Mouse (Mus musculus): ENCODE results near the gene Cyth3. TPM values are rescaled to one million over a fixed set of nuclear protein-coding genes. Genes with fewer than 3 reads are reported as not detected.

Cyth3 gene
- polyA plus RNA-seq, 1 experiment, result 39.8 TPM

DNA sequence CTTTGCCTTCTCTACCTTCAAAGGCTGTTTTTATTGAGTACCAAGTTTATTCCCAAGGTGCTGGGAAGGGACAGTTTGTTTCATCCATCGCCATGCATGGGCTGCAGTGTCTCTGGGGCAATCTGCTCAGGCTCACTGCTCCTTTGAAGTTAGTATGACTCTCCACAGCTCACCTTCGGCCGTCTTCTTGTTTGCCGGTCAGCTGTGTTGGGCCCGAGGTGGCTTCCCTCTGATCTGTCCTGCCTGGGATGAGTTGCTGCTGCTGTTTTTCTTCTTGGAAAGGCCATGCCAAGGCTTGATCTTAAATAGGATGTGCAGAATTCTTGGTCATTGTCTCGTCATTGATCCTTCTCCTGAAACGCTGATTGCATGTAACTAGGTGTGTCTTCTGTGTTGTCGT, 9.3 kb downstream of the Cyth3 start:
- no peak for DNase-seq
- no peaks in the 10 kb centered on the region for H3K27me3 ChIP-seq (ENCODE audit: control insufficient read depth, insufficient read depth, low read length)
- no peak overlapping the region for H3K4me3 ChIP-seq (replicated peaks; ENCODE audit: insufficient read depth, low read depth, low read length)
- H3K4me1 ChIP-seq (ENCODE audit: control insufficient read depth, insufficient read depth, low read length), result no peaks in the 10 kb centered on the region; the same call in 1 of the 2 replicates
- TF ChIP-seq POLR2A (IDR thresholded peaks at IDR 0.05; ENCODE audit: borderline replicate concordance, insufficient read depth, low read length) (no peak), CTCF (IDR thresholded peaks at IDR 0.05; ENCODE audit: borderline replicate concordance, insufficient read depth, low read depth, low read length) (no peak)
- 90% methylated on average over 8 of the region's 8 CpGs for WGBS
- H3K27ac ChIP-seq (ENCODE audit: insufficient read depth, low read length), result no peak overlapping the region

DNA sequence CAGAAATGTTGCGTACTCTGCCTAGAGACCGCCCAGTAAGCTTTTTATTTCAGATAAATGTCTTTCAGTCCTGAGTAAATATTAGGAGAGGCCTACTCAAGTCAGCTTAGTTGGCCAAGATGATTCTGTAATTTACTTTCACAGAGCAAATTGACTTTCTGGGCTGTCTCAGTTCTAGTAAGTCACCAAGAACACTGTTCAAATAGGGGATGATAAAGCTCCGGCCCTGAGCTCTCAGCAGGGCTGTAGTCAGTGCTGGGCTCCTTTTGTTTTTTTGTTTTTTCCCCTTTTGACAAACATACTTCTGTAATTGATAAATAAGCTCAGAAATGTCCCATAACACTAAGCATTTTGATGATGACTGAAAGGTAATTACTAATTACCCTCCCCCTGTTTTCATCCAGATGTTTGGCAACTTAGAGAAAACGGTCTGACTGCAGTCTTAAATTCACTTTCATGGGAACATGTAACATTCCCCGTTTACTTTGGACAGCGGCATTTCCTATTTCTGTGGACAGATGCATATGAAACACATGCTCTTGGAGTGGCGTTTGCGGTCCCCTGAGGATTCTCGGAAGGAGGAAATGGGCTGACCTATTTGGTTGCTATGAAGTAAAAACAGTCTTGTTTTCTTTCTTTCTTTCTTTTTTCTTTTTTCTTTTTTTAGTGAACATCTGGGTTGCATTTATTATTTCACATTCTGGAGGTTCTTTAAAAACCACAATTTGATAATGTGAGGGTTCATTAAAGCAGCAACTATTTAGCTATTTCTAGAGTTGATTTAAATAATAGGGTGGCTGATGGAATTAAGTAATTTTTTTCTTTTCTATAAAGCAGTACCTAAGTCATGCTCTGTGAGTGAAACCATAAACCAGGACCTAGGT, 10.7 kb downstream of the Cyth3 start:
- no peak for DNase-seq
- H3K27ac ChIP-seq (ENCODE audit: insufficient read depth, low read length), result no peak overlapping the region
- no peaks in the 10 kb centered on the region for H3K27me3 ChIP-seq (ENCODE audit: control insufficient read depth, insufficient read depth, low read length)
- TF ChIP-seq POLR2A (IDR thresholded peaks at IDR 0.05; ENCODE audit: borderline replicate concordance, insufficient read depth, low read length) (no peak), CTCF (IDR thresholded peaks at IDR 0.05; ENCODE audit: borderline replicate concordance, insufficient read depth, low read depth, low read length) (no peak)
- 71% methylated on average over 9 of the region's 9 CpGs for WGBS
- H3K4me1 ChIP-seq (ENCODE audit: control insufficient read depth, insufficient read depth, low read length), result no peaks in the 10 kb centered on the region; the same call in 1 of the 2 replicates
- H3K4me3 ChIP-seq (replicated peaks; ENCODE audit: insufficient read depth, low read depth, low read length), result no peak overlapping the region

DNA sequence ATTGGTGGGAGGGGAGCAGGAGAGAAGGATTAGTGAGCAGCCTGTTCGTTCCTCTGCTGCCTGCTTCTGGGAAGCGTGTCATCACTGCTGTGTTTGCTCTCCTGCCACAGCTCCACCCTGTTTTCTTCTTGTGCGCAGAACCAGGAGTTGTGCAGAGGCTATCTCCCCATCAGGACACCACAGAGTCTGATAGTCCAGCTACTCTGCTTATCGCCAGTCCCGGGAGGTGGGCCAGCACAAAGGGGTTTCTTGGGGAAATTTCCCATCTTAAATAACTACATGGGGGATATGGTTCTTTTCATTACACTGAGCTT, 11.3 kb downstream of the Cyth3 start:
- 70% methylated on average over 5 of the region's 5 CpGs for WGBS
- no peak overlapping the region for H3K27ac ChIP-seq (ENCODE audit: insufficient read depth, low read length)
- no peak for DNase-seq
- H3K4me3 ChIP-seq (replicated peaks; ENCODE audit: insufficient read depth, low read depth, low read length), result no peak overlapping the region
- no peaks in the 10 kb centered on the region for H3K27me3 ChIP-seq (ENCODE audit: control insufficient read depth, insufficient read depth, low read length)
- H3K4me1 ChIP-seq (ENCODE audit: control insufficient read depth, insufficient read depth, low read length), result no peaks in the 10 kb centered on the region; the same call in 1 of the 2 replicates
- TF ChIP-seq CTCF (IDR thresholded peaks at IDR 0.05; ENCODE audit: borderline replicate concordance, insufficient read depth, low read depth, low read length) (no peak), POLR2A (IDR thresholded peaks at IDR 0.05; ENCODE audit: borderline replicate concordance, insufficient read depth, low read length) (no peak)

DNA sequence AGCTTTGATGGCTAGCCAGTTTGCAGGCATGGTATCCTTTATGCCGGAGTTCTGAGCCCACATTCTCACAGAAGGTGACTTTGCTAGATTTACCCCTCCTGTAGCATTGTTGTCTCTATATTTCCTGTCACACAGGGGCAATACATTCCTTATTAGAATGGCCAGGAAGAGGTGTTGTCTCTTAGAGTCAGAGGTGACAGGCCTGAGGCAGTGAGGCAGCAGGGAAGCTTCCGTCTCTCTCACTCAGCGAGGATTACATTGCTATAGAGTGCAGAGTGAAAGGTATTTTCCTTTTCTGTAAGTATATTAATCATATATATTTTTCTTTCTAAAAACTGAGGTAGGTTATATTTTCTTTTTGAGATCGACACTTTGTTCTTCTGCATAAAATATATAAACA, 11.6 kb downstream of the Cyth3 start:
- H3K27ac ChIP-seq (ENCODE audit: insufficient read depth, low read length), result no peak overlapping the region
- H3K4me3 ChIP-seq (replicated peaks; ENCODE audit: insufficient read depth, low read depth, low read length), result no peak overlapping the region
- DNase-seq, result no peak
- no peaks in the 10 kb centered on the region for H3K27me3 ChIP-seq (ENCODE audit: control insufficient read depth, insufficient read depth, low read length)
- no peaks in the 10 kb centered on the region; the same call in 1 of the 2 replicates for H3K4me1 ChIP-seq (ENCODE audit: control insufficient read depth, insufficient read depth, low read length)
- 89% methylated on average over 4 of the region's 4 CpGs for WGBS
- TF ChIP-seq POLR2A (IDR thresholded peaks at IDR 0.05; ENCODE audit: borderline replicate concordance, insufficient read depth, low read length) (no peak), CTCF (IDR thresholded peaks at IDR 0.05; ENCODE audit: borderline replicate concordance, insufficient read depth, low read depth, low read length) (no peak)

DNA sequence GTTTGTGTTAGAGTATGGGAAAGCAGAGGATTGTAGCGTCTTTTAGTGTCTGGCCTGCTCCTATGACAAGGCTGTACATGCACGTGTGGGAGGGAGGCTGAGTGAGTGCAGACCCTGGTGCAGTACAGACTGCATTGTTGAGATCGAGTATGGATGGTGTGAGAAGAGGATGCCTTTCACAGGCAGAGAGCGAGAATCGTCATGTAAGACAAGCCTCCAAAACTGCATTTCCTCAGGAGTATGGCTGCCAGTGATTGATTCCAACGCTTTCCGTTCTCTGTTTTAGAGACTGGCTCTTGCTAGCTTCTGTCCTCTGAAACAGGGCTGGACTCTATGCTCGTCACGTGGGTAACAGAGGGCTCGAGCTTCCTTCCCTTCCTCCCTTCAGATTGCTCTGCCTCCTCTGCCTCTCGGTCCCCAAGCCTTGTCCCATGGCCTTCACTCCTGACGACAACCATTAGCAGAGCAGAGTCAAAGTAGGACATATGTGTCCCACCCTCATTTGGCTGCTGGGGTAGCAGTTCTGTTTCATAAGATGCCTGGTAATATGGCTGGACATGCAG, 12.4 kb downstream of the Cyth3 start:
- H3K4me1 ChIP-seq (ENCODE audit: control insufficient read depth, insufficient read depth, low read length), result no peaks in the 10 kb centered on the region; the same call in 1 of the 2 replicates
- TF ChIP-seq POLR2A (IDR thresholded peaks at IDR 0.05; ENCODE audit: borderline replicate concordance, insufficient read depth, low read length) (no peak), CTCF (IDR thresholded peaks at IDR 0.05; ENCODE audit: borderline replicate concordance, insufficient read depth, low read depth, low read length) (no peak)
- no peak overlapping the region for H3K4me3 ChIP-seq (replicated peaks; ENCODE audit: insufficient read depth, low read depth, low read length)
- H3K27ac ChIP-seq (ENCODE audit: insufficient read depth, low read length), result no peak overlapping the region
- no peak for DNase-seq
- no peaks in the 10 kb centered on the region for H3K27me3 ChIP-seq (ENCODE audit: control insufficient read depth, insufficient read depth, low read length)
- WGBS, result 69% methylated on average over 12 of the region's 12 CpGs

DNA sequence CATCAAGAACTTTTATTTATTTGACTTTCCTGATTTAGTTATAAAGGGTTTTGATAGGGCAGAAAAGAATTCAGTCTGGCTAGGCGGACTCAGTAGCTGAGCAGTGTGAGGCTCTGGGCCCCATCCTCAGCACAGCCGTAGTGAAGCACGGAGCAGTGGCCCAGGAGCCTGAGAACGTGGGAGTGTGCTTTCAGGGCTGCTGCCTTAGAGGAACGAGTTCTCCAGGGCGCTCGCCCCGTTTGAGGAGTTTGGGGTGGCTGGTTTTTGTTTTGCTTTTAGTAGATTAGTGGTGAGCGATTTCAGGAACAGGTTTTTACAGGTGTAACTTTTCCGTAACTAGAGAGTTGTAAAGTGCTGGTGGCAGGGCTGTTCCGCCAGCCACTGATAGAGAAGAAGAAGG, 13.1 kb downstream of the Cyth3 start:
- TF ChIP-seq POLR2A (IDR thresholded peaks at IDR 0.05; ENCODE audit: borderline replicate concordance, insufficient read depth, low read length) (no peak), CTCF (IDR thresholded peaks at IDR 0.05; ENCODE audit: borderline replicate concordance, insufficient read depth, low read depth, low read length) (no peak)
- H3K27me3 ChIP-seq (ENCODE audit: control insufficient read depth, insufficient read depth, low read length), result no peaks in the 10 kb centered on the region
- no peak for DNase-seq
- 86% methylated on average over 11 of the region's 11 CpGs for WGBS
- no peaks in the 10 kb centered on the region; the same call in 1 of the 2 replicates for H3K4me1 ChIP-seq (ENCODE audit: control insufficient read depth, insufficient read depth, low read length)
- H3K4me3 ChIP-seq (replicated peaks; ENCODE audit: insufficient read depth, low read depth, low read length), result no peak overlapping the region
- H3K27ac ChIP-seq (ENCODE audit: insufficient read depth, low read length), result no peak overlapping the region

DNA sequence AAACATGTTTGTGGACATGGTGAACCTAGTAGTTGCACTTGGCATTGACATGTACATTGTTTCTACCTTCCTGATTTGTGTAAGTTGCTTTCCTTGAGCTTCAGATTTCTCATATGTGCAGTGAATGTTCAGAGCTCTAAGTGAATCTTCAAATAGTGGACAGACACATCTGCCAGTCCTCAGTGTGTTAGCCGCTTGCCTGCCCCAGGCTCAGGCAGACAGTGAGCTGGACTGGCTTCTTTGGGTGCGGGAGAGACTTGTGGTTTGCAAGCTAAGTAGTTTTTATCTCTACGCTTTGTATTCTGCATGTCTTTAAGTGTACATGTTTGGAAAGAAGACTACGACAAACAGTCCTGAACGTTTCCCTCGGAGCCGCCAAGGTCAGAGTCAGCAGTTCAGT, 13.9 kb downstream of the Cyth3 start:
- Histone ChIP-seq H3K27ac (ENCODE audit: insufficient read depth, low read length) (no peak overlapping the region), H3K27me3 (ENCODE audit: control insufficient read depth, insufficient read depth, low read length) (no peaks in the 10 kb centered on the region), H3K4me1 (ENCODE audit: control insufficient read depth, insufficient read depth, low read length) (no peaks in the 10 kb centered on the region; the same call in 1 of the 2 replicates), H3K4me3 (replicated peaks; ENCODE audit: insufficient read depth, low read depth, low read length) (no peak overlapping the region)
- 87% methylated on average over 7 of the region's 7 CpGs for WGBS
- TF ChIP-seq CTCF (IDR thresholded peaks at IDR 0.05; ENCODE audit: borderline replicate concordance, insufficient read depth, low read depth, low read length), result no peak
- TF ChIP-seq POLR2A (IDR thresholded peaks at IDR 0.05; ENCODE audit: borderline replicate concordance, insufficient read depth, low read length), result no peak
- DNase-seq, result no peak

Measured in cerebellum, adult 2 months (tissue).